Mouse (Mus musculus) olfactory bulb, adult 2 months (tissue): ENCODE results near the gene Oprm1.

Source experiments
- CTCF ChIP-seq: fragments of 200-500 bp; IDR thresholded peaks from 2 replicates; pipeline ENCODE4 v1.5.1; 2012; ENCODE audit warnings: low read depth, mild to moderate bottlenecking, low read length, moderate library complexity; ENCODE audit not compliant: insufficient read depth
- POLR2A ChIP-seq: fragments of 200-500 bp; IDR thresholded peaks from 2 replicates; pipeline ENCODE4 v1.6.1; 2012; ENCODE audit warnings: mild to moderate bottlenecking, low read depth, low read length, moderate library complexity; ENCODE audit not compliant: insufficient read depth

DNA sequence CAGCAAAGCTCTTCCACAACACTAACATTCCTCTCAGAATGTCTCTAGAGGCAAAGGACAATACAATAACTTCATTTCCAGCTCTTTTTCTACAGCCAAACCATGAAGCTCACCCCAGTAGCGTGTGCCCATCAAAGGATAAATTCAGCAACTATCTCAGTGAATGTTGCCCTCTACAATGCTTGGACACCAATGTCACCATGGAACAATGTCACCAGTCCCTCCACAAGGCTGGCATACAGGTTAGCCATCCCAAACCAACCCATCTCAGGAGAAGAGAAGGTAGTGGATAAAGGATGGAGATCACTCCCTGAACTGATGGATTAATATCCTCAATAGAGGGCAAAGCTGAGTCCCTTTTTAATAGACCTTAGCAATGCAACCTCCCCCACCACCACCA is 220.4 kb downstream of the Oprm1 start:
- TF ChIP-seq CTCF (no peak), POLR2A (no peak)
